In the genomic region with DNA sequence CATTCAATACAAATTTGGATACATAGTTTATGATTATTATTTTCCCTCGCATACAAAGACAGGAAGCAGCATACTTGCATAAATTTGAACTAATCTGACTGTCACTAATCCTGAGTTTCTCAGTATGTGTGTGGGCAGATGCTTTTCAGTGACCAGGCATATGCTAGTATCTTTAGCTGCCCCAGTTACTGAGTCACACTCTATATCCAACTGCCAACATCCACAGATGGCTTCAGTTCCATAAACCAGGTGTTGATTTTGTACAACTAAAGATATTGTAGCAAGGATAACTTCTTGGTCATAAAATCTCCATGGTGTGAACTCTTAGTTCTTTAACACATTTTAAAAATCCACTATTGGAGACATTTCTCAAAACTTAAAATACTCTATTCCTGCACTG, we compare ENCODE assay signal across 22 mouse cellular contexts.
A peak's percentile ranks its signal among the peaks of the same experiment; 100 is the strongest.
DNase-seq lines count a peak whose midpoint lies in the region; ATAC-seq and TF ChIP-seq lines count a peak whose summit lies in the region.
"Had no signal": no experiment of that assay in that cellular context is flagged by ENCODE, and none has a peak within 500 bp of the region (broad histone marks: within the 10 kb centered on the region; RNA-seq: fewer than 3 reads in every experiment).

No protein-coding gene starts in this region.

- no peaks in the 10 kb centered on the region for H3K36me3 ChIP-seq in forebrain, embryonic 13.5 days (ENCODE audit: poor library complexity, severe bottlenecking)
- H3K36me3 ChIP-seq in forebrain, embryonic 11.5 days (ENCODE audit: control insufficient read depth, insufficient read depth, low read length) = no peaks in the 10 kb centered on the region
- no peaks in the 10 kb centered on the region for H3K36me3 ChIP-seq in midbrain, embryonic 11.5 days (ENCODE audit: control insufficient read depth, insufficient read depth, low read length)
- H3K36me3 ChIP-seq in midbrain, postnatal 0 days (ENCODE audit: insufficient read depth, low read length) = no peaks in the 10 kb centered on the region
- H3K36me3 ChIP-seq: G1E; liver, embryonic 13.5 days; midbrain, embryonic 15.5 days had no signal

- no peak for TF ChIP-seq CTCF in midbrain, postnatal 0 days (IDR thresholded peaks at IDR 0.05)

- no peaks in the 10 kb centered on the region for H3K4me1 ChIP-seq in forebrain, embryonic 13.5 days
- no peaks in the 10 kb centered on the region for H3K4me1 ChIP-seq in forebrain, embryonic 11.5 days (replicated peaks; ENCODE audit: control insufficient read depth, insufficient read depth, low read length)
- no peaks in the 10 kb centered on the region for H3K4me1 ChIP-seq in midbrain, embryonic 11.5 days (ENCODE audit: control insufficient read depth, insufficient read depth, low read length)
- H3K4me1 ChIP-seq in midbrain, postnatal 0 days (ENCODE audit: insufficient read depth, low read length) = no peaks in the 10 kb centered on the region
- H3K4me1 ChIP-seq: liver, embryonic 13.5 days; midbrain, embryonic 15.5 days had no signal

- no peaks in the 10 kb centered on the region for H3K9me3 ChIP-seq in forebrain, embryonic 13.5 days (replicated peaks)
- H3K9me3 ChIP-seq in forebrain, embryonic 11.5 days (ENCODE audit: control insufficient read depth, low read length) = no peaks in the 10 kb centered on the region
- H3K9me3 ChIP-seq in midbrain, embryonic 11.5 days (ENCODE audit: control insufficient read depth, low read length) = no peaks in the 10 kb centered on the region
- H3K9me3 ChIP-seq in midbrain, postnatal 0 days (ENCODE audit: low read length) = no peaks in the 10 kb centered on the region
- H3K9me3 ChIP-seq: G1E; liver, embryonic 13.5 days; midbrain, embryonic 15.5 days had no signal

- H3K9ac ChIP-seq in forebrain, embryonic 13.5 days = no peak overlapping the region
- H3K9ac ChIP-seq in forebrain, embryonic 11.5 days (ENCODE audit: low read length) = no peak overlapping the region
- H3K9ac ChIP-seq in midbrain, embryonic 11.5 days (ENCODE audit: low read length) = no peak overlapping the region
- no peak overlapping the region for H3K9ac ChIP-seq in midbrain, postnatal 0 days (replicated peaks; ENCODE audit: low read length, poor library complexity, severe bottlenecking)
- H3K9ac ChIP-seq: liver, embryonic 13.5 days; midbrain, embryonic 15.5 days had no signal

- H3K4me3 ChIP-seq in forebrain, embryonic 13.5 days = no peak overlapping the region
- H3K4me3 ChIP-seq in forebrain, embryonic 11.5 days (ENCODE audit: low read depth, low read length) = no peak overlapping the region
- H3K4me3 ChIP-seq in midbrain, embryonic 11.5 days (ENCODE audit: low read depth, low read length) = no peak overlapping the region
- no peak overlapping the region for H3K4me3 ChIP-seq in midbrain, postnatal 0 days (ENCODE audit: low read depth, low read length)
- H3K4me3 ChIP-seq: erythroblast, embryonic 14.5 days; liver, embryonic 13.5 days; midbrain, embryonic 15.5 days had no signal

- H3K4me2 ChIP-seq in forebrain, embryonic 13.5 days = no peak overlapping the region
- H3K4me2 ChIP-seq in forebrain, embryonic 11.5 days (ENCODE audit: low read depth, low read length, severe bottlenecking) = no peak overlapping the region
- no peak overlapping the region for H3K4me2 ChIP-seq in midbrain, embryonic 11.5 days
- H3K4me2 ChIP-seq in midbrain, postnatal 0 days (ENCODE audit: low read depth, low read length, poor library complexity, severe bottlenecking) = no peak overlapping the region
- H3K4me2 ChIP-seq: liver, embryonic 13.5 days; midbrain, embryonic 15.5 days had no signal

- 0 out of 2 replicates have a peak, but pooled peaks have one; percentile 38 for ATAC-seq in forebrain, embryonic 13.5 days
- ATAC-seq in forebrain, embryonic 11.5 days (replicated peaks; ENCODE audit: low FRiP score) = no peak
- ATAC-seq in midbrain, embryonic 11.5 days (ENCODE audit: low FRiP score) = no peak
- ATAC-seq in midbrain, postnatal 0 days (ENCODE audit: low FRiP score) = no peak
- ATAC-seq: CD4-positive, CD25-positive, alpha-beta regulatory T cell, adult 4 months; hindbrain, embryonic 16.5 days; midbrain, embryonic 15.5 days had no signal

- whole genome bisulfite sequencing in forebrain, embryonic 13.5 days = 77% methylated on average over 1 of the region's 1 CpGs
- WGBS in forebrain, embryonic 11.5 days = 91% methylated on average over 1 of the region's 1 CpGs
- WGBS in midbrain, embryonic 11.5 days = 83% methylated on average over 1 of the region's 1 CpGs
- WGBS in midbrain, postnatal 0 days = 85% methylated on average over 1 of the region's 1 CpGs

- no peaks in the 10 kb centered on the region for H3K27me3 ChIP-seq in forebrain, embryonic 13.5 days
- H3K27me3 ChIP-seq in forebrain, embryonic 11.5 days (ENCODE audit: control insufficient read depth, insufficient read depth, low read length) = no peaks in the 10 kb centered on the region
- no peaks in the 10 kb centered on the region for H3K27me3 ChIP-seq in midbrain, embryonic 11.5 days (ENCODE audit: control insufficient read depth, insufficient read depth, low read length)
- no peaks in the 10 kb centered on the region for H3K27me3 ChIP-seq in midbrain, postnatal 0 days (ENCODE audit: insufficient read depth, low read length)
- H3K27me3 ChIP-seq: liver, embryonic 13.5 days; midbrain, embryonic 15.5 days had no signal

- H3K27ac ChIP-seq in forebrain, embryonic 13.5 days = no peak overlapping the region
- H3K27ac ChIP-seq in forebrain, embryonic 11.5 days (ENCODE audit: low read depth, low read length) = no peak overlapping the region
- no peak overlapping the region for H3K27ac ChIP-seq in midbrain, embryonic 11.5 days (ENCODE audit: low read depth, low read length)
- H3K27ac ChIP-seq in midbrain, postnatal 0 days (ENCODE audit: low read depth, low read length) = no peak overlapping the region
- H3K27ac ChIP-seq: liver, embryonic 13.5 days; midbrain, embryonic 15.5 days had no signal

- no peak for DNase-seq in forebrain, embryonic 11.5 days (ENCODE audit: low spot score)
- peak; percentile 39 for DNase-seq in midbrain, embryonic 11.5 days (ENCODE audit: low spot score, missing footprints)
- no peak for DNase-seq in midbrain, postnatal 0 days (ENCODE audit: low spot score)
- DNase-seq in layer of hippocampus, adult 9-10 months (ENCODE audit: low spot score) = peak; percentile 17
- DNase-seq in right cerebral cortex, postnatal 25 days = peak; percentile 19
- no peak for DNase-seq in MN1 (ENCODE audit: low spot score)
- no peak for DNase-seq in lung, postnatal 4 days
- DNase-seq: adrenal gland, adult 8-10 months; cerebellum, adult 18-20 months; cerebellum, postnatal 36 days; heart, adult 11 months; heart, postnatal 4 days; kidney, adult 18-20 months; kidney, postnatal 25 days; liver, embryonic 13.5 days; thymus, postnatal 4 days had no signal

Comparison
In these comparisons a context has a peak if more than half of its experiments do, and no peak if none do; other contexts are left out.
1. DNase-seq: peak in midbrain, embryonic 11.5 days (single experiment), layer of hippocampus, adult 9-10 months (single experiment) and right cerebral cortex, postnatal 25 days (single experiment); none in forebrain, embryonic 11.5 days (single experiment), midbrain, postnatal 0 days (single experiment), MN1 (single experiment) and lung, postnatal 4 days (0 of 2).